Mouse (Mus musculus) thymus, postnatal 25 days (tissue): ENCODE measurements at regions not wholly inside any gene's neighbourhood (a gene's known extent, or its start where the extent isn't known, plus 50 kb on each side); places are given as distances from the start of the nearest gene placed in this dataset.

Source experiments
- DNase-seq: peaks from one replicate; pipeline ENCODE4 v3.0.0; 2022

DNA sequence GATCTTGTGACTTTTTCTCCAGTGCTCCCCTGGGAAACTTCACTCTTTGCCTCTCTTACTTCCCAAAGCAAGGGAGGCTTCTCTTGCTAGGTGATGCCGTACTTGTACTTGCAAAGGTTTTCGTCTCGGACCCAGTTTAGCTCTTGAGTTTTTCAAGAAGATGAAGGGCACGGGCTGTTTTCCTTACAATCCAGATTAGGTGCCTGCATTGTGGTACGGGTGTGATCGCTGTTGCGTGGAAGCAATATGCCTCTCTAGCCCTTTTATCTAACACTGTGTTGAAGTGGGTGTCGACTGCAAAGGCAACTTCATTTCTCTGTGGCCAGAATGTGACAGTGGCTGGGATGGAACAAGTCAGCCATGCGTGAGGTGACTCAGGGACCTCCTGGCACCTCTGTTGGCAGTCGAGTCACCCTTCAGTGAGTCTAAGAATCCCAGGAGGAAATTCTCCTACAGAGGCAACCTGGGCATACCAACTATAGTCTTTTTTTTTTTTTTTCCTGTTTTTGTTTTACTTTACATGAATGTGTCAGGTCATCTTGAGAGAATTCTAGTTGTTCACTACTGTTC lies 138.7 kb upstream of the Dnajc19 start:
- no peak for DNase-seq

DNA sequence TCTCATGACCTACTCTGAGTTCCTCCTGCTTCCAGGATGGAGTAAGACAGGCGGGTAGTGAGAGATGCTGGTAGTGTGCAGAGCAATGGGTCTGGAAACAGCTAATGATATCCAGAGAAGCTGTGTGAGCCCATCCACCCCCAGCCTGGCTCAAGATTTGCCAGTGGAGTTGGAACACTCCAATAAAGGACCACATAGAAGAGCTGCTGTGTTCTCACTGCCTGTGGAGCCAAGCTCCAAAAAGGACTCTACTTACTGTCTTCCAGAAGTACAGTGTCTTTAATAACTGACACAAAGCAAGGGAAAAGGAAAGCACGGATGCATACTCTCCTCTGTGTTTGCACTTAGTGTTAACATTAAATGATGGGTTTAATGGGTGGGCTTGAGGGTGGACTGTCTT lies 138.0 kb upstream of the Dnajc19 start:
- no peak for DNase-seq

GRCm38 (mm10) chr3:34217911-34218310 lies 136.8 kb upstream of the Dnajc19 start:
- DNase-seq, result no peak

GRCm38 (mm10) chr3:34214233-34214632 lies 133.1 kb upstream of the Dnajc19 start:
- no peak for DNase-seq

DNA sequence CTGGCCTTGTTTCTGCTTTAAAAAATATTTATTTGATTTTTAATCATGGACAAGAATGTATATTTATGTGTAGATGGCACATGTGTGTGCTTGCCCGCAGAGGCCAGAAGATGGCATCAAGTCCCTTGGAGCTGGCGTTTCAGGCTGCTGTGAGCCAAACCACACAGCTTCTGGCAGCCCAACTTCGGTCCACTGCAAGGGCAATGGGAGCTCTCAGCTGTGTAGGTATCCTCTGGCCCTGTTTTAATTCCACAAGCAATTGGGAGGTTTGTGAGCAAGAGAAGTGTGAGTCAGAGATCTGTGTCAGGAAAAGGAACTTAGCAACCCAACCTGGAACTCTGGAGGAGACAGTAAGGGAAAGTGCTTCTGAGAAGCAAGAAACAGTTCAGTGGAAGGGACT lies 125.3 kb upstream of the Dnajc19 start:
- no peak for DNase-seq

DNA sequence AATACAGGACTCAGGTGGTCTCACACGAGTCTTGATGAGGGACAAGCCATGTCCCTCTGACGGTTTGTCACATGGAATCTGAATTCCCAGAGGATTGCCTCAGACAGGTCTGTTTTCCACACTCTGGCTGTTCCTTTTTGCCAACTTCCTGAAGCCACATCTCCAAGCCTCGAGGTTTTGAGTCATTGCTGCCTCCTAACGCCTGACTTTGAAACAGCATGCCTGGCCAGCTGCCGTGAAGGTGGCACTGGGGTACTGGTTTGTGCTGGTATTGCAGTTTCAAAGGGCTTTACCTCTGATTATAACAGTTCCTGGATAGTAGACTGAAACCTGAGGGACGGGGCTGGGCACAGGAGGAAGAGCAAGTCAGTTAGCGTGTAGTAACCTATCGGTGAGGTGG lies 117.1 kb upstream of the Dnajc19 start:
- no peak for DNase-seq

GRCm38 (mm10) chr3:34197163-34197455 lies 116.0 kb upstream of the Dnajc19 start:
- DNase-seq, result no peak

DNA sequence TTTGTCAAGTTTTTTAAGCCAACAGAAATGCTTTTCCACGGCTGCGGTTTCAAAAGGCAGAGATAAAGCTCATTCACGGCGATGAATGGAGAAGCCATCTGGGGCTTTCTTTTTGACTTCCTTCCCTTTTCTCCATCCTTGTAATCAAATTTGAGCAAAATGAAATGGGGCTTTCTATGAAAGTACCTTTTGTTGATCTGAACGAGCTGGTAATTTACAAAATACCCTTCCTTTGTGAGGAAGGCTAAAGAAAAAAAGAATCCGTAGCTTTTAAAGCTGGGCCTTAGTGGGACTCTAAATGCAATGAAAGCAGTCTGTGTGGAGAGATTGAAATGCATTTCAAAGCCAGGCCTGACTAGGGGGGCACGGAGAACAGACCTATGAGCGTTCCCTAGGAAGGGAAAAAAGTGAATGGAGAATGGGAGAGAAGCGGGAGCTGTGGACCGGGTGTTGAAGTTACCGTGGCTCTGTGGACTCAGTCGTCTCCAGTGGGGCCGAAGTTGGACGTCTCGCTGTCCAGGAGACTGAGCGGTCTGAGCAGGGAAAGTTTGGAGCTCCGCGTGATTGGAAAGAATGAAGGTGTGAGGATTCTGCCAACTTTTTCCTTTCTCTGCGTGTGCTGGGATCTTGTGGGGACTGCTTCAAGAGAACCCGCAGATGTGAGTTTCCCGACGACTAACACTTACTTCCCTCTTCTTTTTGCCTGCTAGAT lies 115.5 kb upstream of the Dnajc19 start:
- DNase-seq, result no peak

DNA sequence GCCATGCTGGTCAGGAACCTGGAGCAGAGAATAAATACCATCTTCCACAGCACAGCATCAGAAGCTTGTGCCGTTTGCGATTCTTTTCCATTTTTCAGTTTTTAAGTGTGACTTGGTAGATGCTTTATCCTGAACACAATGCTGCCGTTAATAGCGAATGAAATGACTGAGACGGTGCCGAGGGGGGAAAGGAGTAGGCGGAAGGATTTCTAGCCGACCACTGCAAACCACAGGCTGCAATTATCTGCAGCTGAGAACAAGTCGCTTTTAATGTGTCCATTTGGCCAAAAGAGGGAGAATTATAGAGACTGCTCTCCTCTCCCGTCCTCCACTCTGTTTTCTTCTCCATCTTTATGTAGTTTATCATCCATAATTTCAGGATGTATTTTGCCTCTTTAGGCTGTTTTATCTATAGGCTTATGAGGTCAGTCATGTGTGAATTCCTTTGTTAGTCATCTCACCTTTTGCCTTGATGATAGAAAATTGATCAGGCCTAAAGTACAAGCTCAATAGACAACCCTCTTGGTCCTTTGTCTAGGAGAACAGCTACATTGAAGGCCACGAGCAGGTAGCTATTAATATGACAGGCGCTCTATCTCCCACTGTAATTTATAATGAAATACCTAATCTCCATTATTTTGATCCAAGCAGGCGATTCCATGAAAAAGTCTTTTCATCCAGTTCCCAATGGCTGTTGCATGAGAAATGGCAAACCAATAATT lies 114.8 kb upstream of the Dnajc19 start:
- DNase-seq, result no peak

DNA sequence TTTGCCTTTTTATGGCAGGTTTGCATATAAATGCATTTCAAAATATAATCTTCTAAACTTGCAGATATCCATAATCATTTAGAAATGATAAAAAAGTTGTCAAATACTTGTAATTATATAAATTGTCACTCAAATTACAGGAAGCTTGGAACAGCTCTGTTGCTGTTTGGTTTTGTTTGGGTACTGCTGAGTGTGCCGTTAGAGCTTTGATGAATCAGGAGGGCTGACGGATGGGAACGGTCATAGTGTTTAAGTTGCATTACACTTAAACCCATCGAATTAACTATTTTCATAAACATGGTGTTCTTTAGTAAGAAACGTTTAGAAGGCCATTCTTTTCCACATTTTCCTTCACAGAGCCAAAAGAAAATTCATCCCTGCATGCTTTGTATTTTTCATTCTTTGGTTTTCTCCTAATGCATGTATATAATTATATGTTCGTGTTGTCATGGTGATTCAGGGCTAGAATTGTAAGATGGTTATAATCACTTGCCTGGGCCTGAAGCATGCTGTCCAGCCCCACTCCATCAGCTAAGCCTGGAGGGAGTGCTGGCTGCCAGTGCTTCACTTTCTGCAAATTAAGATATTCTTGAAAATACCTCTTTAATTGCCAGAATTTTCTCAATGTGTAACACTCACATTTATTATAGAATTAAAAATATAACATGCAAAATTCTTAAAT lies 92.4 kb upstream of the Dnajc19 start:
- DNase-seq, result no peak

- DNase-seq, result no peak
Observed at GRCm38 (mm10) chr3:34172899-34173298, 91.8 kb upstream of the Dnajc19 start.

- DNase-seq, result no peak
Observed at GRCm38 (mm10) chr3:34171893-34172292, 90.8 kb upstream of the Dnajc19 start.

GRCm38 (mm10) chr3:34168087-34168486 lies 87.0 kb upstream of the Dnajc19 start:
- no peak for DNase-seq

GRCm38 (mm10) chr3:34150036-34150435 lies 68.9 kb upstream of the Dnajc19 start:
- DNase-seq, result no peak

DNA sequence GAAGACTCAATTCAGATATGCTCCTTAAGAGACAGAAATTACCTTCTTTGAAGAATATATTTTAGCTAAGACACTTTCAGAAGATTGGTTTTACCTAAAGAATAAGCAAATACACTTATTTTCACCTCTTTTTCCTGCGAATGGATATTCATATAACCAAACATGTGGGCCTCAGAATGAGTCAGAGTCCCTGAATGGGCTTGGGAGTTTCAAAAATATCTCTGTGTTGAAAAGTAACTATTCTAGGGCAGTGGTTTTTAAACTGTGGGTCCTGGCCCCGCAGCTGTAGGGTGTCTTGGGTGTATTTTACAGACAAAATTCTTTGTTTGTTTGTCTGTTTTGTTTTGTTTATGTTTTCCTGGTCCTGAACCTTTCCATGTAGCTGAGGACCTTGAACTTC lies 62.5 kb upstream of the Dnajc19 start:
- no peak for DNase-seq

- DNase-seq, result no peak
Observed at GRCm38 (mm10) chr3:34139227-34139626, 58.1 kb upstream of the Dnajc19 start.

- no peak for DNase-seq
Observed at GRCm38 (mm10) chr3:34137984-34138383, 56.9 kb upstream of the Dnajc19 start.

- no peak for DNase-seq
Observed at GRCm38 (mm10) chr3:34136385-34136784, 55.3 kb upstream of the Dnajc19 start.
